Mouse (Mus musculus): Measurements from ENCODE around the gene Rac2.

GRCm38 (mm10) chr15:78606059-78606458, 33.5 kb upstream of the Rac2 start:
- TF ChIP-seq CTCF (IDR thresholded peaks at IDR 0.05; ENCODE audit: low read depth) (no peak), EP300 (optimal IDR thresholded peaks at IDR 0.05) (no peak)

Measured in stomach, postnatal 0 days (tissue).